Mouse (Mus musculus): ENCODE measurements around the gene Cmtr1.

DNA sequence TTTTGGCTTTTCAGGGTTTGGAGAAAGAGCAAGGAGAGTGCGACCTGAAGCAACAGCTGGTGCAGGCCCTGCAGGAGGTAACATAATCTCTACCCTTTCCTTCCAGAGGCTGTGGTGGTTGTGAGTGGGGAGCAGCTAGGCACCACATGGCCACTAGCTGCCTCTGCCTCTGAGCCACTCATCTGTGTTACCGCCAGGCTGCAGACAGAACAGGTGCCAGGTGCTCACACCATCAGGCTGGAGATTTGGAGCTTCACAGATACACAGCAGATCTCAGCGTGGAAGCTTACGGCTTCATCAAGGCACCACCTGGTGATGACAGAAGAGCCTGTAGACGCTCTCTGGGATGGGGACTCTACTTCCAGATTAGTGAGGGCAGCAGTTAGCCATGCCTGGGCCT is 31.4 kb upstream of the Cmtr1 start:
- TF ChIP-seq CTCF (conservative IDR thresholded peaks at IDR 0.05 in 1 of 2, IDR thresholded peaks at IDR 0.05 in 1 of 2; ENCODE audit: low read depth in 2 of 2, low read length in 2 of 2) (no peak), POLR2A (IDR thresholded peaks at IDR 0.05; ENCODE audit: low read depth, low read length) (no peak), GABPA (IDR thresholded peaks at IDR 0.05; ENCODE audit: insufficient replicate concordance, low read depth, low read length) (no peak), NRF1 (IDR thresholded peaks at IDR 0.05; ENCODE audit: low read depth, low read length) (no peak)
